Mouse (Mus musculus): ENCODE results near the gene Mcrip2. TPM values are rescaled to one million over a fixed set of nuclear protein-coding genes. Genes with fewer than 3 reads are reported as not detected.

Gene Mcrip2
- polyA plus RNA-seq, 1 experiment from 2014 or later, result 127 TPM

DNA sequence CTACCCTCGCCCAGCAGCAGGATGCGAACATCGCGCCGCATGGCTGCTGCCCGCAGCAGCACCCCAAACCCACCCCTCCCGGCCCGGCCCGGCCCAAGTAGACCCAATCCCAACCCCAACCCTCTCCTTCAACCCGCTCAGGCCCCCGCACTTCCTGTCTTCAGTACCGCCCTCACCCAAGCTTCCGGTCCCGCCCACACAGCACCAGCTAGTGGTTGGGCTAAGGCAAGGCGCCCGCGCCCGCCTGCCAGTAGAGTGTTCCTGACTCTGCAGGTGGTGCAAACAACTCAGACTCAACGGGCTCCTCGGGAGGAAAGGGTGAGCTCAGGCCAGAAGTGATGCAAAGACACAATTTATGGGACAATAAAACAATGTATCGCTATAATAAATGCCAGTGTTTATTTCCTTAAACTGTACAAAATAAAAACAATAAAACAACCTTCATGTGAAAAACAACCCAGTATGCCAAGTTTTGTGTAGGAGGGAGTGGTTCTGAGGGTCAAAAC is 24.1 kb downstream of the Mcrip2 start, which contains the start of gene Rhot2:
Gene Rhot2, minus strand, starts transcription at position 456 of the 506 bp plus-strand sequence.
- Histone ChIP-seq H3K9ac (replicated peaks) (peak within 1 kb of the TSS; percentile 88), H3K36me3 (replicated peaks; ENCODE audit: insufficient read depth, low read length) (peaks cover 32% of the 10 kb centered on the region), H3K4me1 (ENCODE audit: insufficient read depth) (peaks cover 19% of the 10 kb centered on the region), H3K9me3 (ENCODE audit: low read length) (no peaks in the 10 kb centered on the region), H3K27ac (ENCODE audit: low read depth) (peak within 1 kb of the TSS; percentile 88), H3K4me3 (ENCODE audit: low read depth, low read length) (peak within 1 kb of the TSS; percentile 86), H3K27me3 (ENCODE audit: insufficient read depth, low read length) (no peaks in the 10 kb centered on the region), H3K4me2 (ENCODE audit: low read depth, low read length) (peak within 1 kb of the TSS; percentile 89)
- TF ChIP-seq EP300 (IDR thresholded peaks at IDR 0.05; ENCODE audit: low read depth) (no peak), CTCF (IDR thresholded peaks at IDR 0.05; ENCODE audit: low read depth) (peak; percentile 82)
- peak; percentile 98 for DNase-seq
- ATAC-seq, result peak; percentile 93
- under 1% methylated on average over 21 of the region's 21 CpGs for WGBS (ENCODE audit: insufficient replicate concordance)

GRCm38 (mm10) chr17:25843636-25844395 is 24.7 kb downstream of the Mcrip2 start:
- Histone ChIP-seq H3K9ac (replicated peaks) (peak overlapping the region; percentile 88), H3K36me3 (replicated peaks; ENCODE audit: insufficient read depth, low read length) (peaks cover 38% of the 10 kb centered on the region), H3K4me3 (ENCODE audit: low read depth, low read length) (peak overlapping the region; percentile 86), H3K4me1 (ENCODE audit: insufficient read depth) (peaks cover 22% of the 10 kb centered on the region), H3K27ac (ENCODE audit: low read depth) (peak overlapping the region; percentile 88), H3K27me3 (ENCODE audit: insufficient read depth, low read length) (no peaks in the 10 kb centered on the region), H3K4me2 (ENCODE audit: low read depth, low read length) (peak overlapping the region; percentile 89), H3K9me3 (ENCODE audit: low read length) (no peaks in the 10 kb centered on the region)
- TF ChIP-seq EP300 (IDR thresholded peaks at IDR 0.05; ENCODE audit: low read depth) (no peak), CTCF (IDR thresholded peaks at IDR 0.05; ENCODE audit: low read depth) (no peak)
- 2% methylated on average over 36 of the region's 38 CpGs for WGBS (ENCODE audit: insufficient replicate concordance)
- ATAC-seq, result peak; percentile 38
- DNase-seq, result no peak

- 85% methylated on average over 4 of the region's 4 CpGs for WGBS (ENCODE audit: insufficient replicate concordance)
- DNase-seq, result no peak
- Histone ChIP-seq H3K4me3 (ENCODE audit: low read depth, low read length) (peak overlapping the region; percentile 86; the same call in 1 of the 2 replicates), H3K9ac (replicated peaks) (peak overlapping the region; percentile 88), H3K36me3 (replicated peaks; ENCODE audit: insufficient read depth, low read length) (peaks cover 42% of the 10 kb centered on the region), H3K27ac (ENCODE audit: low read depth) (peak overlapping the region; percentile 20; the same call in 1 of the 2 replicates), H3K4me1 (ENCODE audit: insufficient read depth) (peaks cover 24% of the 10 kb centered on the region), H3K27me3 (ENCODE audit: insufficient read depth, low read length) (no peaks in the 10 kb centered on the region), H3K4me2 (ENCODE audit: low read depth, low read length) (peak overlapping the region; percentile 89), H3K9me3 (ENCODE audit: low read length) (no peaks in the 10 kb centered on the region)
- no peak for ATAC-seq
- no peak for TF ChIP-seq EP300 (IDR thresholded peaks at IDR 0.05; ENCODE audit: low read depth)
- TF ChIP-seq CTCF (IDR thresholded peaks at IDR 0.05; ENCODE audit: low read depth), result no peak
These were observed 25.4 kb downstream of the Mcrip2 start for GRCm38 (mm10) chr17:25843122-25843521.

GRCm38 (mm10) chr17:25842509-25842908 is 26.1 kb downstream of the Mcrip2 start:
- Histone ChIP-seq H3K9ac (replicated peaks) (no peak overlapping the region), H3K27ac (ENCODE audit: low read depth) (no peak overlapping the region), H3K36me3 (replicated peaks; ENCODE audit: insufficient read depth, low read length) (peaks cover 44% of the 10 kb centered on the region), H3K27me3 (ENCODE audit: insufficient read depth, low read length) (no peaks in the 10 kb centered on the region), H3K4me2 (ENCODE audit: low read depth, low read length) (no peak overlapping the region), H3K9me3 (ENCODE audit: low read length) (no peaks in the 10 kb centered on the region), H3K4me1 (ENCODE audit: insufficient read depth) (peaks cover 24% of the 10 kb centered on the region), H3K4me3 (ENCODE audit: low read depth, low read length) (no peak overlapping the region)
- DNase-seq, result no peak
- no peak for ATAC-seq
- 74% methylated on average over 3 of the region's 3 CpGs for WGBS (ENCODE audit: insufficient replicate concordance)
- no peak for TF ChIP-seq CTCF (IDR thresholded peaks at IDR 0.05; ENCODE audit: low read depth)
- no peak for TF ChIP-seq EP300 (IDR thresholded peaks at IDR 0.05; ENCODE audit: low read depth)

DNA sequence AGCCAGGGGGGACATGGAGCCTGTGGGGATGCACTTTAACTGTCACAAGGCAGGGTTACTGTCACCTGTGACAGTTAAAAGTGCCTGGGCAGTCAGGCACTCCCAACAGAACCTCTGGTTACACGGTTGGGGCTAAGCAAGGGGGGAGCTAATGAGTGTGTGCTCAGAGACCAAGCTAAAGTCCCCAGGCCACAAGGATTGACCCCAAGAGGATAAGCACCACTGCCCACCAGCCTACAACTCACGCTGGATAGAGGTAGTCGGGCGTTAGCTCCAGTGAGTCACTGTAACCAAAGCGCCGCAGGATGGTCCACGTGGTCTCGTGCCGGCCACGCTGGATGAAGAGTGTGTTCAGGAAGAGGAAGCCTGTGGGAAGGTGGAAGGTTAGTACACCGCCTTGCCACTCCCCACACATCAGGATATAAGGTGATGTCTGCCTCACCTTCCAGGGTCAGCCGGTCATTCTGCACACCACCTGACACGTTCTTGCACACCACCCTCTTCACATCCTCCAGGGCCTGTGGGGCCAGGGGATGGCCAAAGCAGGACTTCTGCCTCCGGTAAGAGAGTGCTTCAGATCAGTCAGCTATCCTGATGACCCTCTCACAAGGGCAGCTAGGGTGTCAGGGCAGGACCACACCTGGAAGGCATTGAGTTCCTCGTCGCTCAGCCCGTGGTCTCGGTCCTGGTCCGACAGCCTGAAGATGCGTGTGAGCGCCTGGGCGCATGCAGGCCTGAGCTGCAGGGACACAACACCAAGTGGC is 27.3 kb downstream of the Mcrip2 start, which contains the start of gene Gm20683:
Gene Gm20683, minus strand, starts transcription at position 647 of the 764 bp plus-strand sequence.
- Histone ChIP-seq H3K4me2 (ENCODE audit: low read depth, low read length) (no peak within 1 kb of the TSS), H3K27me3 (ENCODE audit: insufficient read depth, low read length) (no peaks in the 10 kb centered on the region), H3K4me1 (ENCODE audit: insufficient read depth) (peaks cover 35% of the 10 kb centered on the region), H3K9me3 (ENCODE audit: low read length) (no peaks in the 10 kb centered on the region), H3K9ac (replicated peaks) (no peak within 1 kb of the TSS), H3K36me3 (replicated peaks; ENCODE audit: insufficient read depth, low read length) (peaks cover 44% of the 10 kb centered on the region), H3K4me3 (ENCODE audit: low read depth, low read length) (no peak within 1 kb of the TSS), H3K27ac (ENCODE audit: low read depth) (no peak within 1 kb of the TSS)
- DNase-seq, result no peak
- TF ChIP-seq EP300 (IDR thresholded peaks at IDR 0.05; ENCODE audit: low read depth) (no peak), CTCF (IDR thresholded peaks at IDR 0.05; ENCODE audit: low read depth) (no peak)
- WGBS (ENCODE audit: insufficient replicate concordance), result 93% methylated on average over 22 of the region's 22 CpGs
- ATAC-seq, result no peak

GRCm38 (mm10) chr17:25840519-25840918 is 28.0 kb downstream of the Mcrip2 start:
- peaks cover 44% of the 10 kb centered on the region for H3K36me3 ChIP-seq (replicated peaks; ENCODE audit: insufficient read depth, low read length)
- TF ChIP-seq CTCF (IDR thresholded peaks at IDR 0.05; ENCODE audit: low read depth) (no peak), EP300 (IDR thresholded peaks at IDR 0.05; ENCODE audit: low read depth) (no peak)

More at GRCm38 (mm10) chr17:25840519-25840918, 28.0 kb downstream of the Mcrip2 start:
- no peak overlapping the region for H3K27ac ChIP-seq (ENCODE audit: low read depth)
- no peaks in the 10 kb centered on the region for H3K9me3 ChIP-seq (ENCODE audit: low read length)
- no peak overlapping the region for H3K9ac ChIP-seq (replicated peaks)
- no peaks in the 10 kb centered on the region for H3K27me3 ChIP-seq (ENCODE audit: insufficient read depth, low read length)
- H3K4me3 ChIP-seq (ENCODE audit: low read depth, low read length), result no peak overlapping the region
- no peak overlapping the region for H3K4me2 ChIP-seq (ENCODE audit: low read depth, low read length)
- H3K4me1 ChIP-seq (ENCODE audit: insufficient read depth), result peaks cover 39% of the 10 kb centered on the region
- DNase-seq (no peak), ATAC-seq (no peak)
- WGBS (ENCODE audit: insufficient replicate concordance), result 91% methylated on average over 6 of the region's 6 CpGs
